Mouse (Mus musculus): ENCODE results near the gene Igfbp3. TPM values are rescaled to one million over a fixed set of nuclear protein-coding genes. Genes with fewer than 3 reads are reported as not detected.
"Not testable (repeated sequence)": the region's sequence is repeated elsewhere in the genome, so short reads cannot be mapped to it uniquely, and the experiment has no call there.

The Igfbp3 gene
- total RNA-seq (2015) (0.09 TPM in 1 of 2 replicates, not detected in the other), total RNA-seq (2017) (0.07 and 0.24 TPM in 2 replicates)

- ATAC-seq (ENCODE audit: poor library complexity, severe bottlenecking) = no peak
These were observed at the start of gene Igfbp3 for GRCm38 (mm10) chr11:7213501-7214341. TSS of gene Igfbp3 (minus strand) at chr11:7213923.

GRCm38 (mm10) chr11:7250870-7251269 is 37.1 kb upstream of the Igfbp3 start:
- ATAC-seq (ENCODE audit: poor library complexity, severe bottlenecking) = no peak

- ATAC-seq (ENCODE audit: poor library complexity, severe bottlenecking) = no peak
These were observed 36.7 kb upstream of the Igfbp3 start for GRCm38 (mm10) chr11:7250415-7250814.

- no peak for ATAC-seq (ENCODE audit: poor library complexity, severe bottlenecking)
These were observed 31.1 kb upstream of the Igfbp3 start for GRCm38 (mm10) chr11:7244782-7245181.

GRCm38 (mm10) chr11:7239041-7239740 is 25.5 kb upstream of the Igfbp3 start:
- no peak for ATAC-seq (ENCODE audit: poor library complexity, severe bottlenecking)

GRCm38 (mm10) chr11:7238546-7238945 is 24.8 kb upstream of the Igfbp3 start:
- ATAC-seq (ENCODE audit: poor library complexity, severe bottlenecking) = no peak

GRCm38 (mm10) chr11:7237712-7238111 is 24.0 kb upstream of the Igfbp3 start:
- ATAC-seq (ENCODE audit: poor library complexity, severe bottlenecking) = no peak

- ATAC-seq (ENCODE audit: poor library complexity, severe bottlenecking) = no peak
These were observed 23.0 kb upstream of the Igfbp3 start for GRCm38 (mm10) chr11:7236751-7237150.

- no peak for ATAC-seq (ENCODE audit: poor library complexity, severe bottlenecking)
These were observed 21.4 kb upstream of the Igfbp3 start for GRCm38 (mm10) chr11:7234981-7235609.

- no peak for ATAC-seq (ENCODE audit: poor library complexity, severe bottlenecking)
These were observed 20.7 kb upstream of the Igfbp3 start for GRCm38 (mm10) chr11:7234436-7234835.

GRCm38 (mm10) chr11:7233333-7233732 is 19.6 kb upstream of the Igfbp3 start:
- no peak for ATAC-seq (ENCODE audit: poor library complexity, severe bottlenecking)

GRCm38 (mm10) chr11:7231958-7232357 is 18.2 kb upstream of the Igfbp3 start:
- ATAC-seq (ENCODE audit: poor library complexity, severe bottlenecking) = no peak

GRCm38 (mm10) chr11:7230000-7230399 is 16.3 kb upstream of the Igfbp3 start:
- no peak for ATAC-seq (ENCODE audit: poor library complexity, severe bottlenecking)

GRCm38 (mm10) chr11:7228107-7228506 is 14.4 kb upstream of the Igfbp3 start:
- ATAC-seq (ENCODE audit: poor library complexity, severe bottlenecking) = no peak

GRCm38 (mm10) chr11:7226810-7227550 is 13.3 kb upstream of the Igfbp3 start:
- no peak for ATAC-seq (ENCODE audit: poor library complexity, severe bottlenecking)

GRCm38 (mm10) chr11:7226200-7226599 is 12.5 kb upstream of the Igfbp3 start:
- no peak for ATAC-seq (ENCODE audit: poor library complexity, severe bottlenecking)

GRCm38 (mm10) chr11:7221826-7222225 is 8.1 kb upstream of the Igfbp3 start:
- not testable (repeated sequence) for ATAC-seq (ENCODE audit: poor library complexity, severe bottlenecking)

- no peak for ATAC-seq (ENCODE audit: poor library complexity, severe bottlenecking)
These were observed 2.0 kb upstream of the Igfbp3 start for GRCm38 (mm10) chr11:7215703-7216102.

- no peak for ATAC-seq (ENCODE audit: poor library complexity, severe bottlenecking)
These were observed 1.0 kb upstream of the Igfbp3 start for GRCm38 (mm10) chr11:7214761-7215160.

GRCm38 (mm10) chr11:7214342-7214660 is 578 bp upstream of the Igfbp3 start:
- ATAC-seq (ENCODE audit: poor library complexity, severe bottlenecking) = no peak

- ATAC-seq (ENCODE audit: poor library complexity, severe bottlenecking) = no peak
These were observed 592 bp downstream of the Igfbp3 start for GRCm38 (mm10) chr11:7213161-7213500.
